Mouse (Mus musculus): ENCODE measurements around the gene Spop. TPM values are rescaled to one million over a fixed set of nuclear protein-coding genes. Genes with fewer than 3 reads are reported as not detected.

The Spop gene
- 202 and 207 TPM in 2 replicates for polyA plus RNA-seq (2016; fragmentation: Nextera tagmentation; extraction: Ambion mirVana)

DNA sequence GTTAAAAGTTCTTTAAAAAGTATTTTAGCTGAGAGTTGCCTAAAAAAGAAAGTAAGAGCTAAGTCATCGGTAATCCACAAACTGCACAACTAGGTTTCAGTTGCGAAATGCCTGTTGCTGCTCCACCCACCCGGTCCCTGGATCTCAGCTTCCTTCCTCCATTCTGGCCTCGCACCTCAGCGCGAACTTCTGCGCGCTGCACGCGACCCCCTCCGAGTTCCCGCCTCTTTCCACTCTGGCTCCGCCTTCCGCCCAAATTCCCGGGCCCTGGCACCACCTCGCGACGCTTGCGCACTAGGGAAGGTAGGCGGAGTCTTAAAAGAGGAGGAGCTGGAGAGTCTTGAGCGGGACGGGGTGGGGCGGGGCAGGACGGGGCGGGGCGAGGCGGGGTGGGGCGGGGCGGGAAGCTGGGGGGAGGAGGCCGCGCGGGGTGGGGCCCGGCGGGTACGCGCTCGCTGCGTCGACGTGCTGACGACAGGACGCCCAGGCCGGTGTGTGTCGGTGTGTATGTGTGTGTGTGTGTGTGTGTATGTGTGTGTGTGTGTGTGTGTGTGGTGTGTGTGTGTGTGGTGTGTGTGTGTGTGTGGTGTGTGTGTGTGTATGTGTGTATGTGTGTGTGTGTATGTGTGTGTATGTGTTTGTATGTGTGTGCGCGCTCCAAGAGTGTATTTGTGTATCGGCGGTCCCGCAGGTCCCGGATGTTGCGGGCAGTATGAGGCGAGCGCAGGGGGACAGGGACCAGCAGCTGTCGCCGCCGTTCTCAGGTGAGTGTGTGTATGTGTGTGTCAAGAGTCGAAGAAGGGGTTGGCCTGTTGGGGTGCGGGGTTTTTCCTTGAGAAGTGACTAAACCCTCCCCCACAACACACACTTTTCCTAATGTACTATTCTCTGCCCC, at the start of gene Spop:
Spop (plus strand) TSS at position 440 of the 895 bp plus-strand sequence.
- Histone ChIP-seq H3K9me3 (no peaks in the 10 kb centered on the region), H3K4me1 (peaks cover 10% of the 10 kb centered on the region), H3K36me3 (no peaks in the 10 kb centered on the region), H3K4me3 (peak within 1 kb of the TSS; percentile 48), H3K27me3 (replicated peaks) (no peaks in the 10 kb centered on the region), H3K27ac (peak within 1 kb of the TSS; percentile 72), H3K9ac (peak within 1 kb of the TSS; percentile 57), H3K4me2 (replicated peaks) (peak within 1 kb of the TSS; percentile 69)
- WGBS = 3% methylated on average over 54 of the region's 58 CpGs
- ATAC-seq (ENCODE audit: low FRiP score, low read depth) = peak; percentile 90

DNA sequence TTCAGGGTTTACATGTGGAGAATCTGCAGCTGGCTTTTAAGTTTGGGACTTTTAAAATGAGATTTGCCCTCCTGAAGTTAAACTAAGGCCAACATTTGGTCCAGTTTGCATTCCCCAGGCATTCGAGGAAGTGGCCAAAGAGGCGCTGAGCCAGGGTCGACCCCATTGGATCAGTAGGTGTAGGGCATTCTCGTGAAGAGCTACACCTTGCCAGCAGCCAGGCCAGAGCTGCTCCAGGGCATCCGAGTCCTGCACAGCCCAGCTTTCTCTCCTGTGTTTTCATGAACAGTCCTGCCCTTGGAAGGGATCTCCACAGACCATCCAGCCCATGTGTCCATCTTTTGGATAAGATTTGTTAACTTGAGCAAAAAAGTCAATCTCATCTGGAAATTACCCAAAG, 49.5 kb upstream of the Spop start:
- ATAC-seq (ENCODE audit: low FRiP score, low read depth) = no peak
- H3K27me3 ChIP-seq (replicated peaks) = no peaks in the 10 kb centered on the region
- H3K4me3 ChIP-seq = no peak overlapping the region
- H3K4me1 ChIP-seq = no peaks in the 10 kb centered on the region
- 84% methylated on average over 5 of the region's 5 CpGs for WGBS
- no peak overlapping the region for H3K27ac ChIP-seq
- no peaks in the 10 kb centered on the region; the same call in 1 of the 2 replicates for H3K36me3 ChIP-seq
- H3K9me3 ChIP-seq = no peaks in the 10 kb centered on the region
- no peak overlapping the region for H3K9ac ChIP-seq
- H3K4me2 ChIP-seq (replicated peaks) = no peak overlapping the region

DNA sequence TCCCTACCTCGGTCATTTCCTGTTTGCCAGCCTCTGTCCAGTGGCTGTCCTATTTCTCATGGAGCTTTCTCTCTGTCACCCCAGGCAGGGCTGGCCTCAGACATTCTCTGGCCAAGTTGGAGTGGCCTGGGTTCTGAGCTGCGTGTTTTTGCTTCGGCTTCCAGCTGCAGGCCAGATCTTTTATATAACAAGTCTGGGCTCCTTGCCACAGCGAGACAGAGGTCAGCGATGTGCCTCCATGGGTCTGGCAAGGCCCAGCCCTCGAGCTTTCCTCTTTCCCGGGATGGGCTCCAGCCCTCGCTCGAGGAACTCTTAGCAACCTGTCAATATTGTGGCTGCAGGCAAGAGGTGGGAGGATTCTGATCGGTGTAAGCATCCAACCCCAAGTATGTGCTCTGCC, 48.3 kb upstream of the Spop start:
- H3K4me1 ChIP-seq = no peaks in the 10 kb centered on the region
- no peak overlapping the region for H3K27ac ChIP-seq
- no peaks in the 10 kb centered on the region for H3K9me3 ChIP-seq
- no peaks in the 10 kb centered on the region; the same call in 1 of the 2 replicates for H3K36me3 ChIP-seq
- WGBS = 90% methylated on average over 10 of the region's 10 CpGs
- no peak overlapping the region for H3K9ac ChIP-seq
- no peaks in the 10 kb centered on the region for H3K27me3 ChIP-seq (replicated peaks)
- H3K4me3 ChIP-seq = no peak overlapping the region
- no peak for ATAC-seq (ENCODE audit: low FRiP score, low read depth)
- H3K4me2 ChIP-seq (replicated peaks) = no peak overlapping the region

DNA sequence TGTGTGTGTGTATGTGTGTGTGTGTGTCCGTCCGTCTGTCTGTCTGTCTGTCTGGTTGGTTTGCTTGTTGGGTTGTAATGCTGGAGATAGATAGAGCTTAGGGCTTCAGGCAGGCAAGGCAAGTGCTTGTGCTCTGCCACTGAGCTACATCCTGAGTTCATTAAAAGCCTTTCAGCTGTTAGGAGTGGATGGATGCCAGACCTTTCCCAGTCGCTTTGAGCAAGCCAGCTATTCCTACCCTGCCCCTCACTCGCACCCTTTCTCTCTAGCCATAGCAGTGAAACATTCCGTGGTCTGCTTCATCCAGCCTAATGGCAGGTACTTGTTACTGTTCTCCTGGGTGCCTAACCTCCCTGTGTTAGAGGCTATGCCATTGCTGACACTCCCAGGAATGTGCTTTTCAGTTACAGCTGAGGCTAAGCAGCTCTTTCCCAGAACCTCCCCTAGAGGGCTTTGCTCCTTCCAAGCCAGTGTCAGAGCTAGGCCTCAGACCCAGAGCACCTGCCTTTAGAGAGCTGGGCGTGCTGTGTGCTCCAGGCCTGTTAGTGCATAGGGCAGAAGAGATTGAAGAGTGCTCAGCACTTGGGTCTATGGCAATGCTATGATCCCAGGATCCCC, 47.5 kb upstream of the Spop start:
- no peak for ATAC-seq (ENCODE audit: low FRiP score, low read depth)
- Histone ChIP-seq H3K36me3 (no peaks in the 10 kb centered on the region; the same call in 1 of the 2 replicates), H3K4me3 (no peak overlapping the region), H3K9me3 (no peaks in the 10 kb centered on the region), H3K4me2 (replicated peaks) (no peak overlapping the region), H3K4me1 (no peaks in the 10 kb centered on the region), H3K9ac (no peak overlapping the region), H3K27me3 (replicated peaks) (no peaks in the 10 kb centered on the region), H3K27ac (no peak overlapping the region)
- 85% methylated on average over 6 of the region's 6 CpGs for WGBS

DNA sequence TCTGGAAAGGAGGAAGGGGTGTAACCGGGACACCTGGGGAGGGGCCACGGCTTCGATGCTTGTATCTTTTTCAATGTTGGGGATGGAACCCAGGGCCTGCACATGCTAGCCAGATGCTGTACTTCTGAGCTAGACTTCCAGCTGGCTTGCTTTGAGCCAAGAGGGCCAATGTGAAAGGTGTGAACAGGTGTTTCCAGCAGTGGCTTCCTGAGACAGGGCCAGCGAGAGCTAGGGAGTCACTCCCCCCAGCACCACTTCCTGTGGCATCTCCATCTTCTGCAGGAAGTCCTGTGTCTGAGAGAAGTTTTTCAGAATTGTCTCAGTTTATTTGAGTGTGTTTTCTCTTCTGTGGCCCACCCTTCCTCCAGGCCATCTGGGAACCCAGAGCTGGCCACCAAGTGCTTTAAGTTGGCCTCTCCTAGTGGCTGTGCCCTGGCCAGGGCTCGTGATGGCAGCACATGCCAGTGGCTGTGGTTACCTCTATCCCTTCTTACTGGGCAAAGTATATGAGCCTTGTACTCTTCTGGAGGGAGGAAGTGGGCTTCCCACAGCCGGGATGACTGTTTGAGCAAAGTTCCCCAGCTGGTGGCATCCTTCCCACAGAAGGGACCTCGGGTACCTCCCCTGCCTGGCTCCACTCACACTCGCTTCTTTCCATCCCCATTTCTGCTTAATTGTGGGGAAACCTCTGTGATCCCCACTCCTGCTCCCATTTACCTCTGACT, 46.7 kb upstream of the Spop start:
- WGBS = 79% methylated on average over 8 of the region's 8 CpGs
- H3K27ac ChIP-seq = no peak overlapping the region
- no peaks in the 10 kb centered on the region for H3K4me1 ChIP-seq
- no peaks in the 10 kb centered on the region for H3K9me3 ChIP-seq
- H3K36me3 ChIP-seq = peaks cover 6% of the 10 kb centered on the region; the same call in 1 of the 2 replicates
- no peaks in the 10 kb centered on the region for H3K27me3 ChIP-seq (replicated peaks)
- no peak overlapping the region for H3K4me2 ChIP-seq (replicated peaks)
- no peak overlapping the region for H3K9ac ChIP-seq
- ATAC-seq (ENCODE audit: low FRiP score, low read depth) = no peak
- H3K4me3 ChIP-seq = no peak overlapping the region

DNA sequence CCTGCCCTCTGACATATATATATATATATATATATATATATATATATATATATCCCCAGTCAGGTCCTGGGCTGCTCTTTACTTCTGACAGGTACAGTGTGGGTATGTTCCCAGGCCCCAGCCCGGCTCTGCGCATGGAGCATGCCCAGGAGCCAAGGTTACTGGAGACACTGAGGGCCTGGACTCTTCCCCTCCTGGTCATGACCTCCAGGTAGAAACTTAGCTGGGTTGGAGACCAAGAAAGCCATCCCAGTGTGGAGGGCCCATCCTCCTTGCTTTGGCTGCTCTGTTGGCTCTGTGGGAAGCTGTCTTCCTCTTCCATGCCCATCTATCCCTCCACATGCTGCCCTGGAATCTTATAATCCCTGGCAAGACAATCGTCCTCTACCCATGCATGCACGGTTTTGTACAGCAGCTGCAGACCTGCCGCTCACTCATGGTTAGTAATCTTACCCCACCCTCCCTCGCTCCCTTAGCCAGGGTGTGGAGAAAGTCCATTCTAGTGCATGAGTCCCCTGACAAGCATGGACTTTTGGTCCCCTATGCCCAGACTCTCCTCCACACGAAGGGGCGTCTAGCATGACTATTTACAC, 45.6 kb upstream of the Spop start:
- ATAC-seq (ENCODE audit: low FRiP score, low read depth) = no peak
- Histone ChIP-seq H3K4me2 (replicated peaks) (no peak overlapping the region), H3K36me3 (peaks cover 12% of the 10 kb centered on the region), H3K4me3 (no peak overlapping the region), H3K27me3 (replicated peaks) (no peaks in the 10 kb centered on the region), H3K9me3 (no peaks in the 10 kb centered on the region), H3K4me1 (no peaks in the 10 kb centered on the region), H3K9ac (no peak overlapping the region), H3K27ac (no peak overlapping the region)
- 94% methylated on average over 8 of the region's 8 CpGs for WGBS

DNA sequence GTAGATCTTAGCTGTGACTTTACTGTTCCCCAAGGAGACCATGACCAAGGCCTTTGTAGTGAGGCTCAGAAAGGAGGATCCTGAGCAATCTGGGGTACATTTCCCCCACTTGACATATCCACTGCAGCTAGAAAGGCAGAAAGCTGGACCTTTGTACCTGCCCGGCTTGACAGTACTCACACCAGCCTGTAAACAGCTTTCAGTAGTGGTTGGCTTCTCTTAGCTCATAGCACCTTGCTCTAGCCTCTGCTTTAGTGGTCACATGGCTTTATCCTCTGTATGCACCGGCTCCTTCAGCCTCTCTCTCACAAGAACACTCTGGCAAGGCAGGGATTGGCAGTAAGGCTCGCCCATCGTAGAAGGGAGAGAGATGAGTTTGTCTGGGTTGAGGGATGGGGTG, 45.0 kb upstream of the Spop start:
- Histone ChIP-seq H3K9ac (no peak overlapping the region), H3K36me3 (peaks cover 18% of the 10 kb centered on the region), H3K27ac (no peak overlapping the region), H3K4me2 (replicated peaks) (no peak overlapping the region), H3K9me3 (no peaks in the 10 kb centered on the region), H3K4me3 (no peak overlapping the region), H3K4me1 (no peaks in the 10 kb centered on the region), H3K27me3 (replicated peaks) (no peaks in the 10 kb centered on the region)
- no peak for ATAC-seq (ENCODE audit: low FRiP score, low read depth)
- WGBS = 95% methylated on average over 4 of the region's 4 CpGs

DNA sequence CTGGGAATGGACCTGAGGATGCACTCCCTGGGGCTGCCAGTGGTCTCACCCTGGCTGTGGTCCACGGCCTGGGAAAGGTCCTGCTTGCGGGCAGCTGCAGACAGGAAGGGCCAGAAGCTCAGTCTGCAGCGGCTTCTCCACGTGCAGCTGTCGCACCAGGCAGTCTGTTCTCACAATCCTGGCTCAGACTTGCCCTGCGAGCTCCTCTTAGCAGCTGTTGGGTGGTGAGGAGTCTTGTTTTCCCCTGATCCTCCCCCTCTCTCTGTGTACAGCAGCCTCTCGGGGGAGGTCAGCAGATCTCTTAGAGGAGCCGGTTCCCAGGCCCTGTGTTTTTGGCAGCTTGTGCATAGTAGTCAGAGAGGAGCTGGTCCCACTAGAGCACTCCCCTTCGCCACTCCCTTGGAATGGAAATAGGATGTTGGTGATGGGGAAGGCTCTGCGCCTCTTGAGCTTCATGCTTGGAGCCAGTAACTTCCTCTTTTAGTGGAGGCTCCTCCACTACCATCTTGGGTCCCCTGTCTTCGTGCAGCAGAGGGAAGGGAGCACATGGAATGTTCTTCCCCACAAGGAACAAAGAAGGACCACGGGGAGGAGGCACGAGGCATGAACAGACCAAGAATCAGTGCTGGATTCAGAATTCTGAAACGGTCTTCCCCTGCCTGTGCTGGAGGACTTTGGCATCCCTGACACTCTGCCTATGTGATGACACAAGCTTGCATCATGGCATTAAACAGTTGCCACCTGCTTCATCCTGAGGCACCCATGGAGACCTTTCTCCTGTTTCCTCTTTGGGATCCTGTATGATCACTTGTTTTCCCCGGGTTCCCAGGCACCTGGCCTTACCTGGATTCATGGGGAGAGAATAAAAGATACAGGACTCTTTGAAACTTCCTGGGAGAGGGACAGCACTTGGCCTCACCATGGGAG, 43.7 kb upstream of the Spop start:
- Histone ChIP-seq H3K4me3 (no peak overlapping the region), H3K9ac (no peak overlapping the region), H3K4me2 (replicated peaks) (no peak overlapping the region), H3K36me3 (peaks cover 24% of the 10 kb centered on the region), H3K27ac (no peak overlapping the region), H3K9me3 (no peaks in the 10 kb centered on the region), H3K27me3 (replicated peaks) (no peaks in the 10 kb centered on the region), H3K4me1 (no peaks in the 10 kb centered on the region)
- ATAC-seq (ENCODE audit: low FRiP score, low read depth) = no peak
- 80% methylated on average over 15 of the region's 15 CpGs for WGBS

DNA sequence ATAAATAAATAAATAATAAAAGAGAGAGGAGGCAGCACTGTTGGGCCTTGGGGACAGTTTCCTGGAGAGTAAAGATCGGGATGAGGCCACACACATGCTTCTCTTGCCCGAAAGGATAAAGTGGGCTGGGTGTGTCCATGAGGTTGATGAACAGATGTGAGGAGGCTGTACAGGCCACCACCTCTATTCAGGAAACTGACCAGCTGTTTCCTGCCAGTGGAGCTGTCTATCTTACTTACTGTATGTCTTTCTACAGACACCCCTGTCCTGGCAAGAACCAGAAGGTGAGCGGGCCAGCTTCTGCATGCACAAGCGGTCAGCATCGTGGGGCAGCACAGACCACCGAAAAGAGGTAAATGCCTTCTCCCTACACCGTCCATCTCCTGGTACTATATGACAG, 42.7 kb upstream of the Spop start:
- peaks cover 33% of the 10 kb centered on the region for H3K36me3 ChIP-seq
- 96% methylated on average over 7 of the region's 7 CpGs for WGBS

DNA sequence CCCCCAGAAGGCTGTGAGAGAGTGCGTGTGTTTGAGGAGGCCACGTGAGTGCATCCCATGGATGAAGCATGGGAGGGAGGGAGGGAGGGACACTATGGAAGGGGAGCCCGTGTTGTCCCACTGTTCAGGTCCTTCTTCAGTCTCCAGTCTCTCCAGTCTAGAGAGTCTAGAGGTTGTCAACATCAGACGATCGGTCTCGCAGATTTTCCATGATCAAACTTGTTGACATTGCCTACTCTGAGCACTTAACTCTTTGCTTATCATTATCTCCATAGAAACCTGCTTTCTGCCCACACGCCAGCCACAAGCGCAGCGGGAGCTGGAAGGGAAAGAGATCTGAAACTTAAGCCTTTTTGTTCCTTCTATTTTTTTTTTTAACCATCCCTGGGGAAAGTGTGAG, 35.0 kb upstream of the Spop start:
- H3K9ac ChIP-seq = no peak overlapping the region
- H3K36me3 ChIP-seq = peaks cover 42% of the 10 kb centered on the region
- no peak for ATAC-seq (ENCODE audit: low FRiP score, low read depth)
- H3K4me1 ChIP-seq = no peaks in the 10 kb centered on the region
- H3K4me2 ChIP-seq (replicated peaks) = no peak overlapping the region
- 85% methylated on average over 9 of the region's 9 CpGs for WGBS
- H3K4me3 ChIP-seq = no peak overlapping the region
- no peaks in the 10 kb centered on the region for H3K9me3 ChIP-seq
- no peaks in the 10 kb centered on the region for H3K27me3 ChIP-seq (replicated peaks)
- H3K27ac ChIP-seq = no peak overlapping the region

More for the DNA sequence above, 42.7 kb upstream of the Spop start:
- Histone ChIP-seq H3K4me3 (no peak overlapping the region), H3K9me3 (no peaks in the 10 kb centered on the region), H3K27me3 (replicated peaks) (no peaks in the 10 kb centered on the region), H3K9ac (no peak overlapping the region), H3K4me2 (replicated peaks) (no peak overlapping the region), H3K4me1 (no peaks in the 10 kb centered on the region), H3K27ac (no peak overlapping the region)
- no peak for ATAC-seq (ENCODE audit: low FRiP score, low read depth)

DNA sequence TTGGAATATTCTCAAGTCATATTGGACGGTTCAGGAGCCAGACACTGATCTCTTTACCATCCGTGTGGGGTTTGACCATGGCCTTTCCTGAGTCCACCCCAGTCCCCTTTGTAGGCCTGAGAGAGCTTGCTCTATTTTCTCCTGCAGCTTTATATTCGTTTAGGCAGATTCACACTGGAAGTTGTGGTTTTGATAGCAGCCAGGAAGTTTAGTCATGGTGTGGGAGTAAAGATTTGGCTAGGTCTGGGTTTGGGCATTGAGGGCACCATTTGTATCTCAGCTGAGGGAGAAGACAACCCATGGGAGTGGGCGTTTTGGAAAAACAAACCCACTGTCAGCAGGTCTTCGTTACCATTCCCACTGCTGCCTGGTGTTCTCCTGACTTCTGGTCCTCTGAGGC, 34.3 kb upstream of the Spop start:
- H3K36me3 ChIP-seq = peaks cover 41% of the 10 kb centered on the region
- H3K27me3 ChIP-seq (replicated peaks) = no peaks in the 10 kb centered on the region
- WGBS = 82% methylated on average over 5 of the region's 5 CpGs
- no peak for ATAC-seq (ENCODE audit: low FRiP score, low read depth)
- H3K4me2 ChIP-seq (replicated peaks) = no peak overlapping the region
- H3K27ac ChIP-seq = no peak overlapping the region
- H3K4me3 ChIP-seq = no peak overlapping the region
- no peaks in the 10 kb centered on the region for H3K9me3 ChIP-seq
- H3K4me1 ChIP-seq = no peaks in the 10 kb centered on the region
- no peak overlapping the region for H3K9ac ChIP-seq

All from neural tube, embryonic 12.5 days (tissue).